Mouse (Mus musculus): Measurements from ENCODE around the gene Mms22l. TPM values are rescaled to one million over a fixed set of nuclear protein-coding genes. Genes with fewer than 3 reads are reported as not detected.

Mms22l gene
- polyA plus RNA-seq, 1 experiment from 2014 or later, result 8.3 TPM

DNA sequence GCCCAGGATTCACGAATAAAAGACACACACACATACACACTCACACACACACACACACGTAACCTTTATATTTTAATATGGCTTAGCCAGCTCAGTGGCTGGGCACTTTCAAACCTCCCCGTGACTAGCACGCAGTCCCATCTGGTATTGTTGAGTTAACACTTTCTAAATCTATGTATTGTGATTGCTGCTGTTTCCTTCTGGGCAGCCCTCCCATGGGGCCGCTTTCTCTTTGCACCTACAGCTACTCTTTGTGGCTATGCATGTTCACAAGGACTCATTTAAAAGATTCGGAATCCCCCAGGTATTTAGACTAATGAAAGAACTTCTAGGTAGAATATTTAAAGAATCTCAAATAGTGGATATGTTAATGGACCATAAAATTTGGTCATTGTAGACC is 105.5 kb downstream of the Mms22l start:
- no peaks in the 10 kb centered on the region for H3K4me1 ChIP-seq (ENCODE audit: insufficient read depth)
- ATAC-seq (no peak), DNase-seq (no peak)
- TF ChIP-seq CTCF (IDR thresholded peaks at IDR 0.05; ENCODE audit: low read depth) (no peak), EP300 (IDR thresholded peaks at IDR 0.05; ENCODE audit: low read depth) (no peak)
- no peaks in the 10 kb centered on the region for H3K27me3 ChIP-seq (ENCODE audit: insufficient read depth, low read length)
- H3K9ac ChIP-seq (replicated peaks), result no peak overlapping the region
- no peaks in the 10 kb centered on the region for H3K9me3 ChIP-seq (ENCODE audit: low read length)
- H3K36me3 ChIP-seq (replicated peaks; ENCODE audit: insufficient read depth, low read length), result peaks cover 14% of the 10 kb centered on the region
- H3K4me3 ChIP-seq (ENCODE audit: low read depth, low read length), result no peak overlapping the region
- no peak overlapping the region for H3K4me2 ChIP-seq (ENCODE audit: low read depth, low read length)
- 87% methylated on average over 6 of the region's 6 CpGs for WGBS (ENCODE audit: insufficient replicate concordance)
- no peak overlapping the region for H3K27ac ChIP-seq (ENCODE audit: low read depth)

DNA sequence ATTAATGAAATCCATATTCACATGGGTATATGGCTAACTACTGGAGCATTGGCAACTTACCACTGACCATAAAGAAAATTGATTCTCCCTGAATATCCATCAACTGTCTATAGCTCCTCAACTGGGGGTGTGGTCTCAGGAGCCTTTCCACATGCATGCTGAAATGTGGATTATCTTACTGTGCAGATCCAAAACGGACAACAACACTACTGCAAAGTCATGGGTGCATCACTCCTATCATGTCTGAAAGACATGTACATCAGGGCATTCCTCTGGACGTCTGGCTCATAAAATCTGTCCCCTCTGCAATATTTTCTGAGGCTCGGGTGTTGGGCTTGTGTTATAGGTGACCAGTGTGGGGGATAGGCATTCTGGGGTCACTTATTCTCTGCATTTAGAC is 112.8 kb downstream of the Mms22l start:
- ATAC-seq (peak; percentile 53), DNase-seq (no peak)
- Histone ChIP-seq H3K9ac (replicated peaks) (no peak overlapping the region), H3K27me3 (ENCODE audit: insufficient read depth, low read length) (no peaks in the 10 kb centered on the region), H3K4me3 (ENCODE audit: low read depth, low read length) (no peak overlapping the region), H3K4me2 (ENCODE audit: low read depth, low read length) (no peak overlapping the region), H3K4me1 (ENCODE audit: insufficient read depth) (no peaks in the 10 kb centered on the region), H3K9me3 (ENCODE audit: low read length) (no peaks in the 10 kb centered on the region), H3K36me3 (replicated peaks; ENCODE audit: insufficient read depth, low read length) (no peaks in the 10 kb centered on the region), H3K27ac (ENCODE audit: low read depth) (no peak overlapping the region)
- WGBS (ENCODE audit: insufficient replicate concordance), result 74% methylated on average over 3 of the region's 3 CpGs
- no peak for TF ChIP-seq CTCF (IDR thresholded peaks at IDR 0.05; ENCODE audit: low read depth)
- TF ChIP-seq EP300 (IDR thresholded peaks at IDR 0.05; ENCODE audit: low read depth), result no peak

DNA sequence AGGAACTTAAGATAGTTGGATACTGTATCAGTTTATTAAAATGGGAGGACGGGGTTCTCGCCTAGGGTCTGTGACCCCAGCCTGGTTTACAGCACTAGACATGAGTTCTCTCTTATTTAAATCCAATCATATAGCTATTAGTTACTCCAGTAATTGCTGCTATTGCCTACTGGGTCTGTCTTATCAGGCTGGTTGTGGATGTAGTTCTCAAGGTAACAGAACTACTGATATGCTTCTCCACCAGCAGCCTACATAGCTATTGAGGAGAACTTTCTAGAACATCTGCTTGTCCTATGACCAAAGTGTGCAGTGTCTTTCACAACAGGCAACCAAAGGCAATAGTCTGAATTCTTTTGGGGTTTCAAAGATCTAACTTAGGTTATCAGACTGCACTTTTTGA is 113.3 kb downstream of the Mms22l start:
- no peak overlapping the region for H3K9ac ChIP-seq (replicated peaks)
- H3K4me3 ChIP-seq (ENCODE audit: low read depth, low read length), result no peak overlapping the region
- TF ChIP-seq EP300 (IDR thresholded peaks at IDR 0.05; ENCODE audit: low read depth) (no peak), CTCF (IDR thresholded peaks at IDR 0.05; ENCODE audit: low read depth) (no peak)
- no peaks in the 10 kb centered on the region for H3K9me3 ChIP-seq (ENCODE audit: low read length)
- no peaks in the 10 kb centered on the region for H3K36me3 ChIP-seq (replicated peaks; ENCODE audit: insufficient read depth, low read length)
- no peak for ATAC-seq
- WGBS (ENCODE audit: insufficient replicate concordance), result 91% methylated on average over 2 of the region's 2 CpGs
- H3K4me1 ChIP-seq (ENCODE audit: insufficient read depth), result no peaks in the 10 kb centered on the region
- H3K4me2 ChIP-seq (ENCODE audit: low read depth, low read length), result no peak overlapping the region
- no peak for DNase-seq
- no peak overlapping the region for H3K27ac ChIP-seq (ENCODE audit: low read depth)
- H3K27me3 ChIP-seq (ENCODE audit: insufficient read depth, low read length), result no peaks in the 10 kb centered on the region

DNA sequence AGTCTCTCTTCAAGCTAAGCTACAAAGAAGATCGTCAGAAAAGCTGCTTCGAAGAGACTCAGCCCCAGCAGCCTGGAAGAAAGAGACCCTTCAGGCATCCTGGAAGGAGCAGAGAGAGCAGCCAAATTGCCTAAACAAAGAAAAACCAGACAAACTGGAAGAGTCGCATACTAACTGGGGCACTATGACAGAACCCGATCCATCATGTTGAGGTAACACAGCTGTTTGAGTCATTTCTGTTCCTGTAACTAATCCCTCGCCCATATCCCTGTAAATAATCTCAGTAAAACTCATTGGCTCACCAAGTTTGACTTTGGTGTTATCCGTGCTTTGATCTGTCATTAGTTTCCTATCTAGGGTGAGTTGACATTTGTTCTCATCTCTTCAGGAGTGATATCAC is 123.8 kb downstream of the Mms22l start:
- Histone ChIP-seq H3K36me3 (replicated peaks; ENCODE audit: insufficient read depth, low read length) (no peaks in the 10 kb centered on the region), H3K4me2 (ENCODE audit: low read depth, low read length) (no peak overlapping the region), H3K9ac (replicated peaks) (no peak overlapping the region), H3K27ac (ENCODE audit: low read depth) (no peak overlapping the region), H3K27me3 (ENCODE audit: insufficient read depth, low read length) (no peaks in the 10 kb centered on the region), H3K4me3 (ENCODE audit: low read depth, low read length) (no peak overlapping the region), H3K9me3 (ENCODE audit: low read length) (no peaks in the 10 kb centered on the region), H3K4me1 (ENCODE audit: insufficient read depth) (no peaks in the 10 kb centered on the region)
- DNase-seq (no peak), ATAC-seq (no peak)
- 63% methylated on average over 6 of the region's 6 CpGs for whole genome bisulfite sequencing (ENCODE audit: insufficient replicate concordance)
- TF ChIP-seq EP300 (IDR thresholded peaks at IDR 0.05; ENCODE audit: low read depth), result no peak
- TF ChIP-seq CTCF (IDR thresholded peaks at IDR 0.05; ENCODE audit: low read depth), result no peak

DNA sequence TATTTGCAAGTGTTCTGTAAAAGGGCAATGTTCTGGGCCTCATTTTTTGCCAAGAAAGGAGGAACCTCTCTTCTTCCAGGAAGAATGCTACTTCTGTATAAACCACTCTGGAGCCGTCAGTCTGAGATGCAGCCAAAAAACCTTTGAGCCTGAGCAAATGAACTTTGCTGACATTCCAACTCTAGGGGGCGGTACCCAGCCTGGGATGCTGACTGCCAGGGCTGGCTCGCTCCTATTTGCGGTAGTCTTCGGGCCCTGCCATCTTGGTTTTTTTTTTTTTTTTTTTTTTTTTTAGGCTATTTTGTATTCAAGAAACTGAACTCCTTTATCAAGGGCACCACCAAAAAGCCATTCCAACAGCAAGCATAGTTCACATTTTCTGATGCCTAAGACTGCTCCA is 124.2 kb downstream of the Mms22l start:
- WGBS (ENCODE audit: insufficient replicate concordance), result 68% methylated on average over 5 of the region's 5 CpGs
- no peak overlapping the region for H3K9ac ChIP-seq (replicated peaks)
- no peaks in the 10 kb centered on the region for H3K36me3 ChIP-seq (replicated peaks; ENCODE audit: insufficient read depth, low read length)
- H3K4me2 ChIP-seq (ENCODE audit: low read depth, low read length), result no peak overlapping the region
- H3K4me3 ChIP-seq (ENCODE audit: low read depth, low read length), result no peak overlapping the region
- no peaks in the 10 kb centered on the region for H3K9me3 ChIP-seq (ENCODE audit: low read length)
- H3K27ac ChIP-seq (ENCODE audit: low read depth), result no peak overlapping the region
- no peak for DNase-seq
- no peak for ATAC-seq
- H3K4me1 ChIP-seq (ENCODE audit: insufficient read depth), result no peaks in the 10 kb centered on the region
- TF ChIP-seq CTCF (IDR thresholded peaks at IDR 0.05; ENCODE audit: low read depth) (no peak), EP300 (IDR thresholded peaks at IDR 0.05; ENCODE audit: low read depth) (no peak)
- H3K27me3 ChIP-seq (ENCODE audit: insufficient read depth, low read length), result no peaks in the 10 kb centered on the region

DNA sequence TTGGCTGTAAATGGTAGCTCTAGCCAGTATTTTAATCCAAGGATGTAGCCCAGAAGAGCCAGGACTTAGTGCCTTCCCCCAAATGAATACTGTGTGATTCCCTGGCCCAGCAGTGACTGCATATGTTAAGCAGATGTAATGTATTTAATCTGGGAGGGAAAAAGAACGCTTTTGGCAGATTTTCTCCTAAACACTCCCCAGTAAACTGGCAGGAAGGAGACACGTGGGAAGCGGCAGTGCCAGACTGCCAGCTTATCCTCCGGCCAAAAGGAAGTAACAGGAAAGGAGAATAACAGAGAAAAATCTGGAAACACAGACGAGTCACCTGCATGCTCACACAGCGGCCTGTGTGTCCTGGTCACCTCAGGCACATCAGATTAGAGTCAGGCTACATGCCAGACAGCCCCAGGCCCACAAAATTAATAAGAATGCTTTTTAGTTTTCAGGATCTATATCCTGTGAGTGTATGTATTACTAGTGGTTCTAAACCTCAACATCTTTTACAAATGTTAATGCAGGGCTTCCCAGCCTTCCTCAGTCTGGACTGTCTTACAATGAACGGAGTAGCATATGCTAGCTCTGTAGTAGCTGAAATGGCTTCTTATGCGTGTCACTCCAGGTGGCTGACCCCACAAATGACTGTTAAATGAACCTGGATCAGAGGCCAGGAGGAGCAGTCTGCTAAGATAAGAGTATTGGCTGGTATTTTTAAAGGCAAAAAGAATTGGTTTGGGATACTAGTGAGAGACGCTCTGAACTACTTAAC is 125.4 kb downstream of the Mms22l start:
- no peaks in the 10 kb centered on the region for H3K4me1 ChIP-seq (ENCODE audit: insufficient read depth)
- no peak overlapping the region for H3K4me2 ChIP-seq (ENCODE audit: low read depth, low read length)
- no peak for DNase-seq
- 74% methylated on average over 9 of the region's 9 CpGs for WGBS (ENCODE audit: insufficient replicate concordance)
- no peaks in the 10 kb centered on the region for H3K36me3 ChIP-seq (replicated peaks; ENCODE audit: insufficient read depth, low read length)
- no peaks in the 10 kb centered on the region for H3K27me3 ChIP-seq (ENCODE audit: insufficient read depth, low read length)
- H3K27ac ChIP-seq (ENCODE audit: low read depth), result no peak overlapping the region
- H3K9ac ChIP-seq (replicated peaks), result no peak overlapping the region
- H3K4me3 ChIP-seq (ENCODE audit: low read depth, low read length), result no peak overlapping the region
- no peak for ATAC-seq
- H3K9me3 ChIP-seq (ENCODE audit: low read length), result no peaks in the 10 kb centered on the region
- no peak for TF ChIP-seq EP300 (IDR thresholded peaks at IDR 0.05; ENCODE audit: low read depth)
- TF ChIP-seq CTCF (IDR thresholded peaks at IDR 0.05; ENCODE audit: low read depth), result no peak
